Mouse (Mus musculus) G1E (cell line): ENCODE measurements around the gene Atp10a.

Experiments used
- CTCF ChIP-seq: IDR thresholded peaks from 2 replicates; pipeline ENCODE4 v1.5.1; 2012; ENCODE audit warnings: low read depth, low read length, inconsistent platforms, mixed read lengths
- GATA1 ChIP-seq: IDR thresholded peaks from 2 replicates; pipeline ENCODE4 v1.6.1; 2012; ENCODE audit warnings: borderline replicate concordance, low read length, inconsistent platforms, mixed read lengths
- GATA2 ChIP-seq: IDR thresholded peaks from 2 replicates; pipeline ENCODE4 v1.6.1; 2012; ENCODE audit warnings: low read depth, low read length, inconsistent platforms, borderline replicate concordance
- POLR2AphosphoS5 ChIP-seq: IDR thresholded peaks from 2 replicates; pipeline ENCODE4 v1.6.1; 2012; ENCODE audit warnings: low read depth, low read length, inconsistent platforms; ENCODE audit not compliant: insufficient replicate concordance
- TAL1 ChIP-seq: conservative IDR thresholded peaks from 2 replicates; pipeline ENCODE4 v1.6.1; 2012; ENCODE audit warnings: low read depth, low read length, inconsistent platforms, mixed read lengths

DNA sequence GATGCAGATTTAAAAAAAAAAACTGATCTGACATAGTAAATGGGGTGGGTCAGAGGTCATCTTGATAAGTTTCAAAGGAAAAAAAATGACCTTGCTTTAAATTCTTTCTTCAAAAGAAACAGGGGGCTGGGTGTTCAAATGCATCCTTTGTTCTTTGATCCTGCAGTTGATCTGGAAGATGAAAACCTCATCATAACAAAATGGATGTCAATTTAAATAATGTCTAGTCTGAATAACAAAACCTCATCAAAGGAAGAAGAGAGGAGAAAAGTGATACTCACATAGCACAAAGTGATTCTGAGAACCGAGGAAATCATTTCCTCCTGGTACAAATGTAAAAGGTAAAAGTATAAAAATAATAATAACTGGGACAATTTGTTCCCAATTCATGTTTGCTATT, 37.9 kb upstream of the Atp10a start:
- TF ChIP-seq CTCF (no peak), POLR2AphosphoS5 (no peak), GATA1 (no peak), TAL1 (no peak), GATA2 (no peak)
